Mouse (Mus musculus) neural tube, embryonic 11.5 days (tissue): Measurements from ENCODE around the gene Sgsm2. TPM values are rescaled to one million over a fixed set of nuclear protein-coding genes. Genes with fewer than 3 reads are reported as not detected.

Source experiments
- ATAC-seq: fragments of 200-750 bp; cut with Nextera tagmentation; 2 replicates; pipeline ENCODE4 v1.8.0; 2017; ENCODE audit warnings: moderate number of reproducible peaks, mild to moderate bottlenecking, moderate TSS enrichment, moderate library complexity; ENCODE audit not compliant: insufficient read depth, low FRiP score, low TSS enrichment
- DNase-seq: peaks from one replicate; pipeline ENCODE4 v3.0.0-alpha.2; 2015; ENCODE audit warnings: low spot score
- H3K27ac ChIP-seq: fragments of 300-500 bp; sonication (generic); 2 replicates; pipeline ENCODE4 v1.5.1; 2014; ENCODE audit warnings: low read depth, mild to moderate bottlenecking, low read length
- H3K27me3 ChIP-seq: fragments of 300-500 bp; sonication (generic); 2 replicates; pipeline ENCODE4 v1.6.1; 2014; ENCODE audit warnings: mild to moderate bottlenecking, low read length, mixed read lengths; ENCODE audit not compliant: control insufficient read depth, insufficient read depth
- H3K36me3 ChIP-seq: fragments of 300-500 bp; sonication (generic); 2 replicates; pipeline ENCODE4 v1.6.1; 2014; ENCODE audit warnings: mild to moderate bottlenecking, low read length, moderate library complexity, mixed read lengths; ENCODE audit not compliant: control insufficient read depth, insufficient read depth
- H3K4me1 ChIP-seq: fragments of 300-500 bp; sonication (generic); 2 replicates; pipeline ENCODE4 v1.6.1; 2014; ENCODE audit warnings: low read length, mixed read lengths; ENCODE audit not compliant: control insufficient read depth, insufficient read depth
- H3K4me2 ChIP-seq: fragments of 300-500 bp; sonication (generic); 2 replicates; pipeline ENCODE4 v1.6.1; 2014; ENCODE audit warnings: low read depth, mild to moderate bottlenecking, moderate library complexity
- H3K4me3 ChIP-seq: fragments of 300-500 bp; sonication (generic); 2 replicates; pipeline ENCODE4 v1.5.1; 2014; ENCODE audit warnings: low read depth, low read length
- H3K9ac ChIP-seq: fragments of 300-500 bp; sonication (generic); 2 replicates; pipeline ENCODE4 v1.6.1; 2014; ENCODE audit warnings: mild to moderate bottlenecking, low read length
- H3K9me3 ChIP-seq: fragments of 300-500 bp; sonication (generic); 2 replicates; pipeline ENCODE4 v1.6.1; 2016; ENCODE audit warnings: low read length; ENCODE audit not compliant: control insufficient read depth
- WGBS: fragments of 180-500 bp; shearing (Covaris S2); extraction: QIAGEN DNeasy Blood & Tissue Kit; methylation state at CpG from one replicate; pipeline ENCODE4 v1.1.7; 2014; 5-methylcytosine and 5-hydroxymethylcytosine counted together
- polyA plus RNA-seq: library from polyadenylated mRNA; unstranded; fragments of >200 nt; fragmentation: Nextera tagmentation; extraction: Ambion mirVana; gene quantifications from 2 replicates; pipeline ENCODE4 v1.2.1, GENCODE M21; 2014

Gene Sgsm2
- polyA plus RNA-seq, 1 experiment from 2014 or later, result 7.9 TPM

DNA sequence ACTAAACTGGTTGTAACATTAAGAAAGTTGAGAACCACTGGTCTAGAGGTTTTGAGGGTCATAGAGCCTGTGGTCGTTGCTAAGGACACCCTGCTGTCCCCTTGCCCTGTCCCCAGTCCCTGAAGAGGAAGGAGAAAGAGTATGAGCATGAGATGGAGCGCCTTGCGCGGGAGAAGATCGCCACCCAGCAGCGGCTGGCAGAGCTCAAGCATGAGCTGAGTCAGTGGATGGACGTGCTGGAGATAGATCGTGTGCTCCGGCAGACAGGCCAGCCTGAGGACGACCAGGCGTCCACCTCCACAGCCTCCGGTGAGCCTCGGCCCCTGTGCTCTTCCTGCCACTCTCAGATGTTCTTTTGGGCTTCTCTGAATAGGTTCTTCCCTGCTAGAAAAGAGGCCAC is 54.8 kb downstream of the Sgsm2 start:
- ATAC-seq, result no peak
- Histone ChIP-seq H3K9me3 (no peaks in the 10 kb centered on the region), H3K27me3 (no peaks in the 10 kb centered on the region), H3K4me2 (no peak overlapping the region), H3K4me1 (peaks cover 6% of the 10 kb centered on the region), H3K4me3 (no peak overlapping the region), H3K27ac (no peak overlapping the region), H3K9ac (no peak overlapping the region), H3K36me3 (peaks cover 2% of the 10 kb centered on the region; the same call in 1 of the 2 replicates)
- 86% methylated on average over 13 of the region's 13 CpGs for WGBS
- DNase-seq, result no peak

DNA sequence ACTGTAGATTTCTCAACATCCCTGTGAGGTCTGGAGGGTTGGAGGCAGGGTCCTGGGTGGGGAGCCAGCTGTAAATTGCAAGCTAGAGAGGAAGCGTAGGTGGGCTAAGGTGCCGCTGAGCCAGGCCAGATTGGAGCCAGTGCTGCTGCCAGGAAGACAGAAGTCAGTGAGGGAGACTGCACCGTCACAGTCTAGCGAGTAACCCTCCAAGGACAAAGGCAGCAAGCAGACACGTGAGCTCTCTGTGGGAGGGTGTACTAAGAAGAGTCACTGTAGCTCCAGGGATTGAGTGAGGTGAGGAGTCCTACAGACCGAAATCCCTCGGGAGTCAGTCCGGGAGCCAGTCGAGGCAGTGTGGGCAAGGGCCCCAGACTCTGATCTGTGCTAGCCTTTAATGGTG is 55.5 kb downstream of the Sgsm2 start:
- no peak for DNase-seq
- no peak overlapping the region for H3K4me3 ChIP-seq
- no peak overlapping the region for H3K9ac ChIP-seq
- no peaks in the 10 kb centered on the region for H3K9me3 ChIP-seq
- no peaks in the 10 kb centered on the region for H3K27me3 ChIP-seq
- no peak overlapping the region for H3K27ac ChIP-seq
- peaks cover 6% of the 10 kb centered on the region for H3K4me1 ChIP-seq
- no peak for ATAC-seq
- 82% methylated on average over 9 of the region's 9 CpGs for WGBS
- no peak overlapping the region for H3K4me2 ChIP-seq
- peaks cover 2% of the 10 kb centered on the region; the same call in 1 of the 2 replicates for H3K36me3 ChIP-seq

DNA sequence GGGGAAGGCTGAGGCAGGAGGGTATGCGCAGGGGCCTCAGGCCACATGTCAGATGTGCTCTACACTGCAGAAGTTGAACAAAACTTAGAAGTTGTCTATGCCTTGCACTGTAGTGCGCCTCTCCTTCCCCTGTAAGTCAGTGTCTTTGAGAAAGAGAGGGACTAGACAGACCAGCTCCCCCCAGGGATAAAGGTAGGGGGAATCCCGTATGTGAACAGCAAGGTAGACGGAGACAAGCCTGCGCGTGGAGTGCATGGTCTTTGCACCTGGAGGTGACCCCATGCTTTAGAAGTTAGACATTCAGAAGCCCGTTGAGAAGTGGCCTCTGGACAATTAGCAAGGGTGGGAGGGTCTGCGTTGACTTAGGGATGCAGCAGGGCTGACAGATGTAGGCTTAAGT is 56.1 kb downstream of the Sgsm2 start:
- Histone ChIP-seq H3K27me3 (no peaks in the 10 kb centered on the region), H3K4me2 (no peak overlapping the region), H3K9me3 (no peaks in the 10 kb centered on the region), H3K4me3 (no peak overlapping the region), H3K4me1 (peaks cover 6% of the 10 kb centered on the region), H3K27ac (no peak overlapping the region), H3K36me3 (peaks cover 2% of the 10 kb centered on the region; the same call in 1 of the 2 replicates), H3K9ac (no peak overlapping the region)
- ATAC-seq (no peak), DNase-seq (no peak)
- WGBS, result 86% methylated on average over 8 of the region's 8 CpGs

DNA sequence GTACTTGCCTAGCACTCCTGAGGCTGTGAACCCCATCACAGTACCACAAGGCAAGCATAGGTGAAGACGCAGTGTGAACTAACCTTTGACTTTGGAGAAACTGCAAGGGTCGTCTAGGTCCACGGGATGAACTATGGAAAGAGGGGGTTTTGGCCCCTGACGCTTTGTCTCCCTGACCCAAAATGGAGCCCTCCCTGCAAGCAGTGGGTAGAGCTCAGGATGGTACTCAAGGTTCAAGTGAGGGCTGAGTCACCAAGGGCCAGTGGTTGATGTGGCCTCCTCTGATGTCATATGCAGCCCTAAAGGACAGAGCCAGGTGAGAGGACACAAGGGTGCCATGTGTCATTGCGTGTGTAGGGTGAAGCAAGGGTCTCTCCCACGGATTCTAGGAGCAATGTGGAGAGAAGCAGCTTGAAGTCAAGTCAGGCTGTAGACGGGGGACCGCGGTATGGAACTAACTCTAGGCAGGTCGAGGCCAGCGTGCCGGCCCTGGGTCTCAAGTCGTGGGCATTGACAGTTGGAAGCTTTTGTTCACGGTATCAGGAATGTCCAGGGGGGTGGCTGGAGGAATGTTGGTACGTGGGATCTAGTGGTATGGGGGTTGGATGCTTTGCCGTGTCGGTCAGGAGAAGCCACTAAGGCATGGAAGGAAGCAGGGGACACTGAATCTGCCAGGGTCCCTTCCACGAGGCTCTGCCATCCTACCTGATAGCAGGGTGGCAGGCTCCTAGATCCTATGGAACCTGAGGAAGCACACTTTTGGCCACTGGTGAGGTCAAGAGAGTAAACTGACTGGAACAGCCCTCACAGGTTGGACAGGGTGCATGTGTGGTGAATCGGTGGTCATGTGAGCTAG is 56.8 kb downstream of the Sgsm2 start:
- ATAC-seq (no peak), DNase-seq (no peak)
- no peak overlapping the region for H3K27ac ChIP-seq
- H3K4me3 ChIP-seq, result no peak overlapping the region
- H3K4me1 ChIP-seq, result peaks cover 6% of the 10 kb centered on the region
- peaks cover 2% of the 10 kb centered on the region; the same call in 1 of the 2 replicates for H3K36me3 ChIP-seq
- H3K4me2 ChIP-seq, result no peak overlapping the region
- no peak overlapping the region for H3K9ac ChIP-seq
- H3K27me3 ChIP-seq, result no peaks in the 10 kb centered on the region
- H3K9me3 ChIP-seq, result no peaks in the 10 kb centered on the region
- WGBS, result 94% methylated on average over 19 of the region's 19 CpGs

DNA sequence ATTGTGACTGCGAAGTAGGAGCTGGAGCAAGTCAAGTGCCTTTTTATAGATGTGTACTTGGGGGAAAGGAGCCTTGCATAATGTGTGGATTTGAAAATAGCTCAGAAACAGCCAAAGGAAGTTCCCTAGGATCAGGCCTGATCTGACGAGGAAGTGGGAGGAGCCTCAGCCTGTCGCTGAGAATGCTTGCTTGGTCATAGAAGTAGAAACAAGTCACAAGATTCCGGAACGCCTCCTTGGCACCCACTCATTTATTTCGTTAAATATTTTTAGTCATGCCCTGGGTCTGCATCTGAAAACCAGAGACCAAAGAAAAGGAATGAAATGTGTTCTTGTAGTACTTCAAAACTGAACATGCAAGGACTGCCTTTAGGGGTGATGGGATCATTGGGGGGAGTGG is 57.9 kb downstream of the Sgsm2 start:
- Histone ChIP-seq H3K27ac (no peak overlapping the region), H3K4me3 (no peak overlapping the region), H3K4me1 (peaks cover 6% of the 10 kb centered on the region), H3K4me2 (peak overlapping the region; percentile 85), H3K36me3 (peaks cover 2% of the 10 kb centered on the region; the same call in 1 of the 2 replicates), H3K27me3 (no peaks in the 10 kb centered on the region), H3K9me3 (no peaks in the 10 kb centered on the region), H3K9ac (no peak overlapping the region)
- DNase-seq (no peak), ATAC-seq (no peak)
- WGBS, result 49% methylated on average over 6 of the region's 6 CpGs

DNA sequence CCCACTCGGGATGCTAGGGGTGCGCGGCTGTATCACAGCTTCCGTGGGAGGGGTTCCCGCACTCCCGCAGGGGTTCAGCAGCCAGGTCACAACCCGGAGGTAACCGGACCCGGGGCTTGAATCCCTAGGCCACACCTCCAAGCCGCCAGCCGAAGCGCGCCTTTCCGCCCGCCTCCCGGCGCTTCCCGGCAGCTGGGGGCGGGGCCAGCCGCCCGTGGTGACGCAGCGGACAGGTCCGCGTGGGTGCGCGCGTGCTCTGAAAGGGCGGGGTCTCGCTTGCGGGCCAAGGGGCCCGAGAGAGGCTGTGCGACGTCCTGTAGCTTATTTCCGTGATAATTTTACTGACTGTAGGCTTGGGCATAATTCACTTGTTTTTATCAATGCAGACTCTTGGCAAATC is 58.4 kb downstream of the Sgsm2 start:
- peak overlapping the region; percentile 59 for H3K9ac ChIP-seq
- H3K36me3 ChIP-seq, result peaks cover 2% of the 10 kb centered on the region; the same call in 1 of the 2 replicates
- H3K9me3 ChIP-seq, result no peaks in the 10 kb centered on the region
- under 1% methylated on average over 33 of the region's 35 CpGs for WGBS
- peak overlapping the region; percentile 85 for H3K4me2 ChIP-seq
- peak; percentile 67 for ATAC-seq
- no peaks in the 10 kb centered on the region for H3K27me3 ChIP-seq
- H3K27ac ChIP-seq, result peak overlapping the region; percentile 85
- peak; percentile 94 for DNase-seq
- peak overlapping the region; percentile 54 for H3K4me3 ChIP-seq
- peaks cover 9% of the 10 kb centered on the region for H3K4me1 ChIP-seq

DNA sequence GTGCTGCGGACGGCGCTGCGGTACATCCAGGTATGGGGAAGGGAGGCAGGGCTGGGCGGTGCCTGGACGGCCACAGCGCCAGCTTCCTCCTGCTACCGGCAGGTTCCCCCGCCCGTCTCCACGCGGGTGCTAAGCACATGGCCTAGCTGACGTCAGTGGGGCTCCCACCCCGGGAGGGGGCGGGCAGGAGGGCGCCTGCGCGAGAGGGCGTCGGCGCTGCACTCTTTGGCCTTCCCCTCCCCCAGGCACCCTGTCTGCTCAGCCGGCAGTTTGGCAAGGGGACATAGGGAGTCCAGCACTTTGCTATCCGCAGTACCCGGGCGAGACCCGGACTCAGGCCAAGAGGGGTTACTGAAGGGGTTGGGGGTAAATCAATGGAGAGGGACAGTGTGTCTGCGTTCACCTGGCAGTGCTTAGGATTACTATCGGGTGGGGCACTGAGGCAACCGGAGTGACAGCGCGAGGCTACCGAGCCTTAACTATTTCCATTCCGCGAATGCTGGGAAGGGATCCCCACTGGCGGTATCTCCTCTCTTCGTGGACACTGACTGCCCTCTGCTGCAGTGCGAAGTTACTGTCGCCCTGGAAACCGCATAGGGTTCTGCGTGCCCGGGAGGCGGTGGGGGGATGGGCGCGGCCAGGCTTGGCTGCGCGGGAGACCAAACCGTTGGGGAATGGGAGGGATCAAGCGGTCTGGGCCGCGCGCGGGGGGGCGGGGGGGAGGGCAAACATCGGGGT is 59.0 kb downstream of the Sgsm2 start:
- WGBS, result under 1% methylated on average over 54 of the region's 54 CpGs
- no peaks in the 10 kb centered on the region for H3K9me3 ChIP-seq
- H3K27me3 ChIP-seq, result no peaks in the 10 kb centered on the region
- peaks cover under 1% of the 10 kb centered on the region; the same call in 1 of the 2 replicates for H3K36me3 ChIP-seq
- peak overlapping the region; percentile 85 for H3K27ac ChIP-seq
- peak; percentile 75 for ATAC-seq
- H3K4me2 ChIP-seq, result peak overlapping the region; percentile 85
- peak overlapping the region; percentile 54 for H3K4me3 ChIP-seq
- DNase-seq, result peak; percentile 86
- H3K4me1 ChIP-seq, result peaks cover 15% of the 10 kb centered on the region
- peak overlapping the region; percentile 59 for H3K9ac ChIP-seq

DNA sequence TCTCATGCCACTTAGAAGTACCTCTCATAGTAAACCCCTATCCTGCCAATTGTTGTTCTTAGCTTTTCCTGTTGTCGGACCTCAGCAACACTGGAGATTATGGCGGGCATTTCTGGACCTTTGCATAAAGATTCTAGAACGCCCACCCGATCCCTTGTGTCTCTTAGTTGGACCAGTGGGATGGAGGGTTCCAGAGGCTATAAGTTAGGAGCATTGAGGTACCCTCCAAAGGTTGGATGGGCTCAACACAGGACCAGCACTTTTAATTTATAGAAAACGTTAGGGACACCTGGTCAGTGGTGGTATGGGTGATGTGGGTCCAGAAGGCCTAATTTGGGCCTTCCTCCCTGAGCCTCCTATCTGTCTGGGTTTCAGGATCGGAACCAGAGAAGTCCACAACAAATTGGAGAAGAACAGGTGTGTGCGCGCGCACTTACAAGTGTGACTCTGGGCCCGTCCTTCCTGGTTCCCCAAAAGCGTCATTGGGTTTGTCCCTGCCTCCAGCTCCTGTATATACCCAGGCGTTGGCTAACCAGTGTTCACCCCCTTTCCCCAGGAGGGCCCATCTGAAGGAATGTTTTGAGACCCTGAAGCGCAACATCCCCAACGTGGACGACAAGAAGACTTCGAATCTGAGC is 59.7 kb downstream of the Sgsm2 start:
- Histone ChIP-seq H3K27me3 (no peaks in the 10 kb centered on the region), H3K36me3 (no peaks in the 10 kb centered on the region), H3K4me3 (peak overlapping the region; percentile 54), H3K4me1 (peaks cover 19% of the 10 kb centered on the region), H3K9ac (peak overlapping the region; percentile 59), H3K9me3 (no peaks in the 10 kb centered on the region), H3K27ac (peak overlapping the region; percentile 85), H3K4me2 (peak overlapping the region; percentile 85)
- DNase-seq, result peak; percentile 7
- 45% methylated on average over 16 of the region's 16 CpGs for WGBS
- ATAC-seq, result no peak
